Mouse (Mus musculus): Measurements from ENCODE around the gene Gm815.

Gm815 gene

DNA sequence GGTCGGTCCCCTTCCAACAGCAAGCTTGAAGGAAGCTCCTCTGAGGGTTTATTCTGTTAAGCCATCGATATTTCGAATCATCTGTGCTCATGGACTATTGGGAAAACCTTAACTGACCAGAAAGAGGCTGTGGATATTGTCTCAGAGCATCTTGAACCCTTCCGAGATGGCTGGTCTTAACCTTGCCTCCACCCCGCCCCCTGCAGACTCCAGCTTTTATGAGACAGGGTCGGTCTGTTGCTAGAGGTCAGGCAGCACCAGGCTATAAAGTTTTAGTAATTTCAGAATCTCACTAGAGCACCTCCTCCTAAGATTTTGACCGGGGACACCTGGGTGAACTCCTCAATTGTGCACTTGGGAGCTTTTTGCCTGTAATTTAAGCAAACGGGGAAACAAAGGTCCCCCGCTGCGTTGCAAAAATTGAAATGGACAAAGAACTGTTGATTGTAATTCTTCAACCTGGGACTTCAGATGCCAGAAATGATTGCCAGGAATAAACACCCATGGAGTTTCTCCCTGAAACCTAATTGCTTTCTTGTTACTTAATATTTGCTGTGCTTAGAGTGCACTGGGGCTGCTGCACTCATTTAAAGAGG lies 8.4 kb upstream of the Gm815 start:
- no peak for DNase-seq (ENCODE audit: low read depth, low spot score)

GRCm38 (mm10) chr19:26879856-26880255 lies 5.8 kb upstream of the Gm815 start:
- no peak for DNase-seq (ENCODE audit: low read depth, low spot score)

DNA sequence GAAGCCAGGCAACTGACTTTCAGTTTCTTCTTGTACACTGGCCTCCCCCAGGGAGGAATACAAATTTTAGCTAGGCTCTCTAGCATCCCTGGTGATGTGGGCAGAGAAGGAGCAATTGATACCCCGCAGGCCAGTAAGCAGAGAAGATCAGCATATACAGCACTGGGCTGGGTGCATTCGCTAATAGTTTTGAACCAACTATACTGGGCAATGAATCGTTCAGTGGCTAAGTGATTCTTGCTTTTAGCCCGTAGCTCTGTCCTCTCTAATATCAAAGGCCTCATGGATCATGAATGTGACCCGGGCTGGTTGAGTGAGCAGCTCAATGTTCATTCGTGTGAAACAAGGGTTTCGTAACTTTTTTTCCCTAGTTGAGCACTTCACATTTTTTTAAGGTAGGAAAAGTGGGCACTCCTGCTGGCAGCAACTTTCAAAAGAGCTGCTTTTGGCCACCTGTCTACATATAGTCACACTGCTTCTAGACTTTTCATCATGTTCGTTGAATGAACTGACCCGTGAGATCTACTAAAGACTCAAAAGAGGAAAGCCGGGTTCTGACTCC lies 3.7 kb upstream of the Gm815 start:
- DNase-seq (ENCODE audit: low read depth, low spot score) = no peak

- DNase-seq (ENCODE audit: low read depth, low spot score) = peak; percentile 9
Measured at GRCm38 (mm10) chr19:26888171-26888570, 2.5 kb downstream of the Gm815 start.

DNA sequence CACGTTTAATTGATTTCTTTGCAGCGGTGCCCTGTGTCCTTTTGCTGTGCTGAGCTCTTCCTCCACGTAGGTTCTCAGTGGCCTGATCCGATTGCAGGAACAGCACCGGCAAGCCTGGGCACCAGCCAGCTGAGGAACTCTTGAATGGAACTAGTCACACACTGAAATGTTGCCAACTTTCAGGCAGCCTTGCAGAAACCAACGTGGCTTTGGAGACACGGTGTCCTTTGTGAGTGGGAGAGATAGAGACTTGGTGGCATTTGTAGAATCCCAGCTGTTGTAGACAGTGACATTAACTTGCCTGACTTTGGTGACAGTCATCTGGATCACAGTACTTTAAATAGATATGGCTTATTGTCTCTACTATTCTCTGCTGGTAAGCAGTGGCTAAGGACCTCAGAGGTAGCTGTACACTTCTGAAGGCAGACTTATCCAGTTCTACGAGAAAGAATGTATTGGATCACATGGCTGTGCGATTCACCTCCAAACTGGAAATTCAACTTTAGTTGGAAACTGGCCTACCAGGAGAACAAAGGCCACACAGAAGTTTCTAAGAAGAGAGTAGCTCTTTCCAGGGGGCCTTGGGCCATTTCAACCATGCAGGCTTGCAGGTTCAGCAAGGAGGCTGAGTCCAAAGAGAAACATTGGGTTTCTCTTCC lies 5.8 kb downstream of the Gm815 start:
- DNase-seq (ENCODE audit: low read depth, low spot score) = no peak

- no peak for DNase-seq (ENCODE audit: low read depth, low spot score)
Measured at GRCm38 (mm10) chr19:26892861-26893260, 7.2 kb downstream of the Gm815 start.

DNA sequence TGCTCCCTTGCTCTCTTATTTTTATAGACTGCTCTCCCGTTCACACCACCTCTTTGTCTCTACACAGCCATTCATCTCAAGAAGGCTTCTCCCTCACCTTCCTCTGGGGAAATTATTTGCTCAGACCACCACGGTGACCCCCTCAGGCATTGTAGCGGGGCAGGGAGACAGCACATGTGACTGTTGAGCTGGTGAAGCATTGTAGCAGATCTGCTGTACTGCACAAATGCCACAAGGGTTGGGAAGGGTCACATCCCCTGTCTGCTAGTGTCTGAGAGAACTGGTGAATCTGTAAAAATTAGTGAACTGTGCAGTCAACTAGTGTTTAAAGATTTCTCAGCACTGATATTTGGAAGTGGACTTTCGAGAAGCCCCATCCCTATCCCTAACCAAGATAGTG lies 16.5 kb downstream of the Gm815 start:
- DNase-seq (ENCODE audit: low read depth, low spot score) = no peak

DNA sequence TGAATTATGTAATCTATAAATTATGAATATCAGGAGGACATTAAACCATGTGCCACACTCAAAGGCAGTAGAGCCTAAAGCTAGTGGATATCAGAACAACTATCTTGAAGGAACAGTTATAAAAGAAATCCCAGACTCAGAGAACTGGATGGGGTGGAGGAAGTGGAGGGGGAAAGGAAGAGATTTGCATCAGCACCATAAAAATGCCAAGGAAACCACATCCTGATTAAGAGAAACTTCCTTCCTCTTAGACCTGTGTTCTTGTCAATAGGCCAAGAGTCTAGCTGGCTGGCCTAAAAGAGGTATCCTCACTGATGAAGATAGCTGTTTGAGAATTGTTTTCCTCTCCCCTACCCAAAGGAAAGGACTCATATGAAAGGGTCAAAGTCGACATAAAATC lies 28.6 kb downstream of the Gm815 start:
- no peak for DNase-seq (ENCODE audit: low read depth, low spot score)

DNA sequence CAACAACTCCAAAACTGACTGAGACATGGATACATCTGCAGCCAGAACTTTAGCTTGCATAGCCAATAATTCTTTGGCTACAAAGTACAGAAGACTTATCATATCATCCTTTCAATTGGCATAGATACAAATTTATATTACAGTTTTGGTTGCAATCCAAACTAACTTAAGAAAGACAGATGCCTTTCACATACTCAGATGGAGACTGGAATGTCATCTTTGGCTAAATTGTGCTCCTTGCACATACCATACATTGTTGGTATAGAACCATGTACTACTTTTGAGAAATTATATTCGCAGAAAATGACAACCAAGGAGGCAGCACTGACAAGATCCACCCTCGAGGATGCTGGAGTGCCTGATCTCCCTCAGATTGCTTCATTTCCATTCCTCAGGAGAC lies 35.1 kb downstream of the Gm815 start:
- DNase-seq (ENCODE audit: low read depth, low spot score) = no peak

- no peak for DNase-seq (ENCODE audit: low read depth, low spot score)
Measured at GRCm38 (mm10) chr19:26930295-26931283, 44.9 kb downstream of the Gm815 start.

- no peak for DNase-seq (ENCODE audit: low read depth, low spot score)
Measured at GRCm38 (mm10) chr19:26934186-26934585, 48.5 kb downstream of the Gm815 start.

Measured in retina, adult 2 months (tissue).